Mouse (Mus musculus) MEL (cell line): ENCODE measurements around the gene Fbxo41.
"Not testable (repeated sequence)": the region's sequence is repeated elsewhere in the genome, so short reads cannot be mapped to it uniquely, and the experiment has no call there.

Source experiments
- CTCF ChIP-seq, 3 experiments: IDR thresholded peaks in 2 of 3; conservative IDR thresholded peaks in 1 of 3; 2 replicates each; pipeline ENCODE4 v1.5.1; 2011 to 2012; ENCODE audit warnings: low read length in 3 of 3, low read depth in 2 of 3, mild to moderate bottlenecking in 2 of 3, improper control_type of control experiment in 1 of 3, inconsistent platforms in 1 of 3, mixed read lengths in 1 of 3, moderate library complexity in 1 of 3; ENCODE audit not compliant: control insufficient read depth in 1 of 3, insufficient read depth in 1 of 3, poor library complexity in 1 of 3, severe bottlenecking in 1 of 3
- EP300 ChIP-seq, 2 experiments: IDR thresholded peaks; 2 replicates each; pipeline ENCODE4 v1.6.1; 2011; ENCODE audit warnings: improper control_type of control experiment in 2 of 2, low read length in 2 of 2, low read depth in 1 of 2, mild to moderate bottlenecking in 1 of 2
- GATA1 ChIP-seq: IDR thresholded peaks from 2 replicates; pipeline ENCODE4 v1.6.1; 2011; ENCODE audit warnings: low read depth, low read length, improper control_type of control experiment
- KAT2A ChIP-seq: conservative IDR thresholded peaks from 2 replicates; pipeline ENCODE4 v1.6.1; 2012; ENCODE audit warnings: low read depth, low read length, improper control_type of control experiment, inconsistent platforms
- POLR2A ChIP-seq, 2 experiments: IDR thresholded peaks; 2 replicates each; pipeline ENCODE4 v1.6.1; 2011 to 2012; ENCODE audit warnings: low read length in 2 of 2, mild to moderate bottlenecking in 2 of 2, control low read depth in 1 of 2, improper control_type of control experiment in 1 of 2, low read depth in 1 of 2, moderate library complexity in 1 of 2; ENCODE audit not compliant: control insufficient read depth in 1 of 2, insufficient read depth in 1 of 2, poor library complexity in 1 of 2
- POLR2AphosphoS2 ChIP-seq: IDR thresholded peaks from 2 replicates; pipeline ENCODE4 v1.6.1; 2011; ENCODE audit warnings: low read length, improper control_type of control experiment
- POLR2AphosphoS5 ChIP-seq: IDR thresholded peaks from 2 replicates; pipeline ENCODE4 v1.6.1; 2012; ENCODE audit warnings: low read depth, borderline replicate concordance, mild to moderate bottlenecking, inconsistent platforms, low read length, moderate library complexity, mixed read lengths
- ZC3H11A ChIP-seq: IDR thresholded peaks from 2 replicates; pipeline ENCODE4 v1.6.1; 2012; ENCODE audit warnings: low read depth, mild to moderate bottlenecking, inconsistent platforms, low read length, improper control_type of control experiment

DNA sequence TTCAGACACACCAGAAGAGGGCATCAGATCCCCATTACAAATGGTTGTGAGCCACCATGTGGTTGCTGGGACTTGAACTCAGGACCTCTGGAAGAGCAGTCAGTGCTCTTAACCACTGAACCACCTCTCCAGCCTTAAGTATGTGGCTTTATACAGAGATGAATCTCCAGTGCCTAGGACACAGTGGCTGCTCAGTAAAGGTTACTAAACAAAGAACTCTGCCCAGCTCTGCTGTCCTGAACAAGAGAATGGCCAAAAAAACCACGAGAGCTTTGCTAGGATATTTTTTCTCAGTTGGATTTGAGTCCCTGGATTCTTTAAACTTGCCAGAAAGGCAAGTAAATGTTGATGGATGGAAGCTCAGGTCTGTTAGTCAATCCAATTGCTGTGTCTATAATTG is 52.7 kb downstream of the Fbxo41 start:
- not testable (repeated sequence) for TF ChIP-seq GATA1; KAT2A; CTCF (IDR thresholded peaks at IDR 0.05 in 2 of 3, conservative IDR thresholded peaks at IDR 0.05 in 1 of 3; ENCODE audit: control insufficient read depth in 1 of 3, insufficient read depth in 1 of 3, low read depth in 2 of 3, low read length in 3 of 3, poor library complexity in 1 of 3, severe bottlenecking in 1 of 3); POLR2A (IDR thresholded peaks at IDR 0.05; ENCODE audit: control insufficient read depth in 1 of 2, insufficient read depth in 1 of 2, low read depth in 1 of 2, low read length in 2 of 2, poor library complexity in 1 of 2); POLR2AphosphoS2; ZC3H11A; POLR2AphosphoS5; EP300 (IDR thresholded peaks at IDR 0.05; ENCODE audit: low read depth in 1 of 2, low read length in 2 of 2)
